Mouse (Mus musculus) left cerebral cortex, postnatal 14 days (tissue): ENCODE results near the gene Arid1b. TPM values are rescaled to one million over a fixed set of nuclear protein-coding genes. Genes with fewer than 3 reads are reported as not detected.

ENCODE experiments used
- DNase-seq, 2 experiments: peaks; one replicate each; pipeline ENCODE4 v3.0.0; 2021 to 2022; ENCODE audit warnings: low spot score in 2 of 2, mixed read lengths in 1 of 2
- intact Hi-C: fragments of 180-260 bp; cut with DNase I; formaldehyde crosslinking; loops from one replicate; pipeline ENCODE4 v1.15.1; 2025
- total RNA-seq, 2 experiments: library from RNA; stranded (reverse); gene quantifications; 2 replicates each; pipeline ENCODE4 v1.2.3; 2021

Gene Arid1b
- total RNA-seq, 2 experiments from 2014 or later = 77.7 to 79.6 TPM

GRCm38 (mm10) chr17:5331387-5331786, 337.3 kb downstream of the Arid1b start:
- intact Hi-C loops = loop anchor here (5.0 kb wide), 2 partner anchors 66 to 79 kb away; no protein-coding TSS in a partner anchor
- peak; percentile 40 to 52 for DNase-seq

- intact Hi-C loops = loop anchor here (5.0 kb wide), 2 partner anchors 63 to 82 kb away; no protein-coding TSS in a partner anchor
- DNase-seq = no peak
Measured at GRCm38 (mm10) chr17:5334567-5334966, 340.4 kb downstream of the Arid1b start.

- no peak for DNase-seq
- intact Hi-C loops = no loop called here
Measured at GRCm38 (mm10) chr17:5344426-5344825, 350.3 kb downstream of the Arid1b start.

- DNase-seq = peak in 1 of 2 experiments; percentile 42
Measured at GRCm38 (mm10) chr17:5345810-5346209, 351.7 kb downstream of the Arid1b start.

GRCm38 (mm10) chr17:5352901-5353300, 358.8 kb downstream of the Arid1b start:
- DNase-seq = peak; percentile 55 to 56
- intact Hi-C loops = no loop called here

More at GRCm38 (mm10) chr17:5345810-5346209, 351.7 kb downstream of the Arid1b start:
- intact Hi-C loops = no loop called here

- intact Hi-C loops = no loop called here
- no peak for DNase-seq
Measured at GRCm38 (mm10) chr17:5360759-5361158, 366.6 kb downstream of the Arid1b start.

GRCm38 (mm10) chr17:5365992-5366398, 371.9 kb downstream of the Arid1b start:
- intact Hi-C loops = no loop called here
- no peak for DNase-seq

- intact Hi-C loops = no loop called here
- DNase-seq = no peak
Measured at GRCm38 (mm10) chr17:5371032-5371431, 376.9 kb downstream of the Arid1b start.

- intact Hi-C loops = no loop called here
- DNase-seq = no peak
Measured at GRCm38 (mm10) chr17:5371521-5371920, 377.4 kb downstream of the Arid1b start.

GRCm38 (mm10) chr17:5372951-5373350, 378.8 kb downstream of the Arid1b start:
- intact Hi-C loops = no loop called here
- no peak for DNase-seq

- intact Hi-C loops = no loop called here
- peak in 1 of 2 experiments; percentile 38 for DNase-seq
Measured at GRCm38 (mm10) chr17:5377151-5377929, 383.2 kb downstream of the Arid1b start.

GRCm38 (mm10) chr17:5377930-5378310, 383.8 kb downstream of the Arid1b start:
- DNase-seq = no peak
- intact Hi-C loops = no loop called here

GRCm38 (mm10) chr17:5385694-5386093, 391.6 kb downstream of the Arid1b start:
- DNase-seq = no peak
- intact Hi-C loops = no loop called here

GRCm38 (mm10) chr17:5386885-5387545, 392.9 kb downstream of the Arid1b start:
- no peak for DNase-seq
- intact Hi-C loops = no loop called here

- intact Hi-C loops = no loop called here
- DNase-seq = no peak
Measured at GRCm38 (mm10) chr17:5388351-5388750, 394.2 kb downstream of the Arid1b start.

GRCm38 (mm10) chr17:5390682-5391081, 396.6 kb downstream of the Arid1b start:
- no peak for DNase-seq
- intact Hi-C loops = loop anchor here (10.0 kb wide), 1 partner anchor 616 kb away; no protein-coding TSS in a partner anchor

GRCm38 (mm10) chr17:5395454-5396205, 401.5 kb downstream of the Arid1b start:
- intact Hi-C loops = loop anchor here (5.0 to 10.0 kb wide), 3 partner anchors 63 to 621 kb away; no protein-coding TSS in a partner anchor
- DNase-seq = no peak

- intact Hi-C loops = loop anchor here (5.0 to 10.0 kb wide), 3 partner anchors 64 to 621 kb away; no protein-coding TSS in a partner anchor
- DNase-seq = no peak
Measured at GRCm38 (mm10) chr17:5396213-5396612, 402.1 kb downstream of the Arid1b start.
